Mouse (Mus musculus): ENCODE results near the gene Tmem123. TPM values are rescaled to one million over a fixed set of nuclear protein-coding genes. Genes with fewer than 3 reads are reported as not detected.

The Tmem123 gene
- polyA plus RNA-seq, 1 experiment from 2014 or later: 101 TPM

DNA sequence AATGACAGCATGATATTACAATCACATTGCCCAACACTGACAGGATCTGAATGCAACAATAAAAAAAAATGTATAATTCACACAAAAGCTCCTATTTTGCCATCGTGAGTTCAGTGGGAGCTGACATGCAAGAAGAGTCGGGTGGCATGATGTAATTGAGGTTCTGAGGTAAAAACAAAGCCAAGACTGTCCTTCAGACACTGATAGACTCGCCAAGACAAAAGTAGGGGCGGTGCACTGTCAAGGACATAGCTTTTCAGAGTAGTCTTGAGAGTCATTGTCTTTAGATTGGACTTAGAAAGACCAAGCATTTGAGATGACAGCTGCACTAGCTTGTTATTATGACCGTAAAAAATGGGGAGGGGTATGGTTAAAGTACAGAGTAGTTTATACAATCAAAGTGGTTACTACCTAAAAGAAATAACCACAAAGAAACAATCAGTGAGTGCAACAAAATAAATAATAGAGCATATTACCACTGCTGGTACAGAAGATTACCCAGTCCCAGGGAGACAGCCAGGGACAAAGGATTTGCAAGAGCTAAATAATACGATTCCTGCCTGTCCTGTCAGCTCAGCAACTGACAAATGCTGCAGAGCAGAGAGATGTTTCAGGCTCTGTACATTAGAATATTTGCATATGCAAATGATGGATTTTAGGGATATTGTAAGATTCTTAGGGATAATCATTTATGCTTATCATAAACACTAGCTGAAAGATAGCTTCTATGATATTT, 32.5 kb downstream of the Tmem123 start:
- Histone ChIP-seq H3K36me3 (ENCODE audit: insufficient read depth, low read length) (peaks cover 16% of the 10 kb centered on the region; the same call in 1 of the 2 replicates), H3K9me3 (ENCODE audit: low read length) (no peaks in the 10 kb centered on the region), H3K27me3 (ENCODE audit: insufficient read depth, low read length) (no peaks in the 10 kb centered on the region), H3K4me3 (ENCODE audit: low read length) (no peak overlapping the region), H3K4me1 (ENCODE audit: insufficient read depth, low read length) (no peaks in the 10 kb centered on the region), H3K27ac (ENCODE audit: low read length) (no peak overlapping the region), H3K9ac (replicated peaks; ENCODE audit: low read length) (no peak overlapping the region), H3K4me2 (replicated peaks; ENCODE audit: low read depth, low read length) (no peak overlapping the region)
- WGBS: 82% methylated on average over 6 of the region's 6 CpGs
- no peak for ATAC-seq (ENCODE audit: low FRiP score, low TSS enrichment)

DNA sequence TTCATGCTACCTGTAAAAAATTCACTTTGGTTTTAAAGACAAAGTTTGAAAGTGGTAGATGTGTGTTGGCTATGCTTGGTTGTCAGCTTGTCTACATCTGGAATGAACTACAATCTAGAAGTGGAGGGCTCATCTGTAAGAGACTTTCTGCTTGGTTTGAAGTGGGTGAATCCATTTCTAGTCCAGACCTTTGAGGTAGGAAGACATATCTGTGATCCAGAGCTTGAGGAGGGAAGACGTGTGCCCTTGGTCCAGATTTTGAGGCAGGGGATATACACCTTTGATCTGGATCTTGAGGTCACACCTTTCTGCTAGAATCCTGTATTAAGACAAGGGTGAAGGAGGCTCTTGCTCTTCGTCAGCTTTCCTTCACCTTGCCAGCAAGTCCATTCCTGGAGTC, 33.7 kb downstream of the Tmem123 start:
- Histone ChIP-seq H3K4me3 (ENCODE audit: low read length) (no peak overlapping the region), H3K9ac (replicated peaks; ENCODE audit: low read length) (no peak overlapping the region), H3K27ac (ENCODE audit: low read length) (no peak overlapping the region), H3K27me3 (ENCODE audit: insufficient read depth, low read length) (no peaks in the 10 kb centered on the region), H3K36me3 (ENCODE audit: insufficient read depth, low read length) (peaks cover 10% of the 10 kb centered on the region; the same call in 1 of the 2 replicates), H3K4me1 (ENCODE audit: insufficient read depth, low read length) (no peaks in the 10 kb centered on the region), H3K9me3 (ENCODE audit: low read length) (no peaks in the 10 kb centered on the region), H3K4me2 (replicated peaks; ENCODE audit: low read depth, low read length) (no peak overlapping the region)
- 90% methylated on average over 2 of the region's 2 CpGs for WGBS
- no peak for ATAC-seq (ENCODE audit: low FRiP score, low TSS enrichment)

DNA sequence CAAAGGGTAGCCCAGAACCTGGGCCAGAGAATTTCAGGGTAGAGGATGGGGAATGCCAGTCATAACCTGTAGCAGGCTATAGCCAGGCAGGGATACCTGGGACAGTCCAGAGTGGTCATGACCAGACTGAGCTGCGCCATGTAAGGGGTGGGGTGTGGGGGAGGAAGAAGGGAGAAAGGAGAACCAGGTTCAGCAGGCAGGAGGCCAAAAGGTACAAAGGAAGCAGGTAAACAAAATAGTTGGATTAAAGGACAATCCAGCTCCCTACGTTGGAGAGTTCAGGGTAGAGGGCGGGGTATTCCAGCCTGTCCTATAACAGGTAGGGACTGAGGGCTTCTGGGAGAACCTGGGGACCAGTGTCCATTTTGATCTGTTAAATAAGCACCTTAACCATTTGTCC, 34.7 kb downstream of the Tmem123 start:
- peak; percentile 71; the same call in 1 of the 2 replicates for ATAC-seq (ENCODE audit: low FRiP score, low TSS enrichment)
- Histone ChIP-seq H3K4me3 (ENCODE audit: low read length) (no peak overlapping the region), H3K9me3 (ENCODE audit: low read length) (no peaks in the 10 kb centered on the region), H3K4me2 (replicated peaks; ENCODE audit: low read depth, low read length) (no peak overlapping the region), H3K9ac (replicated peaks; ENCODE audit: low read length) (no peak overlapping the region), H3K27me3 (ENCODE audit: insufficient read depth, low read length) (no peaks in the 10 kb centered on the region), H3K36me3 (ENCODE audit: insufficient read depth, low read length) (peaks cover 7% of the 10 kb centered on the region; the same call in 1 of the 2 replicates), H3K4me1 (ENCODE audit: insufficient read depth, low read length) (no peaks in the 10 kb centered on the region), H3K27ac (ENCODE audit: low read length) (no peak overlapping the region)
- WGBS: 95% methylated on average over 3 of the region's 3 CpGs

DNA sequence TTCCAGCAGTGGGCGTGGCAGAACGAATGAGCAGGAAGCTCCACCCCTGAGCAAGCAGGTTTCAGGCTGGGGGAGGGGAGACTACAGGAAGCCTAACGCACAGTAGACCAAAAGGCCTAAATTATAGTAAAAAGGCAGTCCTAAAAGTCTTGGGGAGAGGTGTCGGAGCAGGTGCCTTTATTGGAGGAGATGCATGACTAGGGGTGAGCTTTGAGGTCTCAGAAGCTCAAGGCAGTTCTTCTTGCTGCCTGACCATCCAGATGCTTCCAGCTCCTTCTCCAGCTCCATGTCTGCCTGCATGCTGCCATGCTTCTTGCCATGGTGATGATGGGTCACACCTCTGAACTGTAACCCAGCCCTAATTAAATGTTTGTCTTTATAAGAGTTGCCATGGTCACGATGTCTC, 41.3 kb downstream of the Tmem123 start:
- H3K27ac ChIP-seq (ENCODE audit: low read length): no peak overlapping the region
- ATAC-seq (ENCODE audit: low FRiP score, low TSS enrichment): peak; percentile 35; the same call in 1 of the 2 replicates
- 0 out of 2 replicates have a peak, but pooled peaks cover 3% of the 10 kb centered on the region for H3K9me3 ChIP-seq (ENCODE audit: low read length)
- no peaks in the 10 kb centered on the region for H3K4me1 ChIP-seq (ENCODE audit: insufficient read depth, low read length)
- WGBS: 72% methylated on average over 3 of the region's 5 CpGs
- no peak overlapping the region for H3K4me2 ChIP-seq (replicated peaks; ENCODE audit: low read depth, low read length)
- no peaks in the 10 kb centered on the region for H3K27me3 ChIP-seq (ENCODE audit: insufficient read depth, low read length)
- no peak overlapping the region for H3K9ac ChIP-seq (replicated peaks; ENCODE audit: low read length)
- no peak overlapping the region for H3K4me3 ChIP-seq (ENCODE audit: low read length)
- H3K36me3 ChIP-seq (ENCODE audit: insufficient read depth, low read length): no peaks in the 10 kb centered on the region

DNA sequence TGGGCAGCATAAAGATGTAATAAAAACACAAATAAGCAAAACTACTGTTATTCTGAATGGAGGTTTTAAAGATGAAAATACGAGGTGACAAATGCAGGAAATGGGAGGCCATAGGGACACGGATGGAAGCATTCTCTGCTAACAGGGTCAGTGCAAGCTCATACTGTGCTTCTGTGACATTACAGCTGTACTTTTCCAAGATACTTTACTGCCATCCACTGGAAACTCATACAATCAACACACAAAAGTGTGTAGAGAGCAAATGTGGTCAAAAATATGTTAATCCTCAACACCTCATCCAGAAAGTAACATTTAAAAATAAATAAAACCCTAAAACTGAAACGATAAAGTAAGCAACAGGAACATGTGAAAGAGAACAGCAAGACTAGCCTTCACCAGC, 58.9 kb downstream of the Tmem123 start:
- H3K9ac ChIP-seq (replicated peaks; ENCODE audit: low read length): no peak overlapping the region
- no peak for ATAC-seq (ENCODE audit: low FRiP score, low TSS enrichment)
- no peak overlapping the region for H3K27ac ChIP-seq (ENCODE audit: low read length)
- WGBS: 62% methylated on average over 3 of the region's 3 CpGs
- no peaks in the 10 kb centered on the region for H3K9me3 ChIP-seq (ENCODE audit: low read length)
- peaks cover 33% of the 10 kb centered on the region for H3K36me3 ChIP-seq (ENCODE audit: insufficient read depth, low read length)
- H3K4me1 ChIP-seq (ENCODE audit: insufficient read depth, low read length): no peaks in the 10 kb centered on the region
- no peaks in the 10 kb centered on the region for H3K27me3 ChIP-seq (ENCODE audit: insufficient read depth, low read length)
- no peak overlapping the region for H3K4me2 ChIP-seq (replicated peaks; ENCODE audit: low read depth, low read length)
- H3K4me3 ChIP-seq (ENCODE audit: low read length): no peak overlapping the region

DNA sequence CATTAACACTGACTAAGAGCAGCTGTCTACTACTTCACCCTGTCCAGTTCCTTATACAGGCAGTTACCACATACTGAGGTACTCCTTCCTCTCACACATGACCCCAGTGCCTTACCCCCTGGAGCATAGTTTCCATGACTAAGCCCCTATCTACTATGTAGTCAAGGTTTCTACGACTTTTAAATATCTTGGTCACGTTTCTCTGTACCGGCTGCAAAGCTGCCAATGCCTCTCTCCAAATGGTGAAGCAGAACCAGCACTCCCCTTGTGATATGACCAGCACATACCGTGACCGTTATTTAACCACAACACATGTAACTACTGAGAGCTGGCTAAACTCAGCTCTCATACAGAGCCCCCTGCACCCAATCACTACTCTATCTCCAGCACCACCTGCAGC, 61.1 kb downstream of the Tmem123 start:
- WGBS: 91% methylated on average over 5 of the region's 5 CpGs
- Histone ChIP-seq H3K4me2 (replicated peaks; ENCODE audit: low read depth, low read length) (no peak overlapping the region), H3K9ac (replicated peaks; ENCODE audit: low read length) (no peak overlapping the region), H3K36me3 (ENCODE audit: insufficient read depth, low read length) (peaks cover 17% of the 10 kb centered on the region), H3K4me3 (ENCODE audit: low read length) (no peak overlapping the region), H3K27ac (ENCODE audit: low read length) (no peak overlapping the region), H3K4me1 (ENCODE audit: insufficient read depth, low read length) (peaks cover 2% of the 10 kb centered on the region; the same call in 1 of the 2 replicates), H3K9me3 (ENCODE audit: low read length) (no peaks in the 10 kb centered on the region), H3K27me3 (ENCODE audit: insufficient read depth, low read length) (no peaks in the 10 kb centered on the region)
- no peak for ATAC-seq (ENCODE audit: low FRiP score, low TSS enrichment)

DNA sequence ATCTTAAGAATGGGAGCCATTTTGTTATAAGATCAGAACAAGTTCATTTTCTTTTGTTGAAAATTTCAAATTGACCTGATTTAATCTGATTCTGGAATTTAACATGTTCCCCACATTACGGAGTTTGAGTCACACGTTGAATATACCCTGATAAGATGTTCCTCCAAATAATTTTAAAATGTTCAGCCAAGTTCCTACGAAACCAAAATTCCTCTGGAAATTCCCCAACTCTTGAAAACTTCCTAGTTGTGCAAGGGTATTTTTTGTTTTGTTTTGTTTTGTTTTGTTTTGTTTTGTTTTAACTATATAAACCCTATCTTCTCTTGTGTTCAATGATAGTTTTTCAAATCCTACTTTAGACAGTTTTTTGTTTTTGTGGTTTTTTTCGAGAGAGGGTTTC, 64.9 kb downstream of the Tmem123 start:
- Histone ChIP-seq H3K4me1 (ENCODE audit: insufficient read depth, low read length) (peaks cover 11% of the 10 kb centered on the region; the same call in 1 of the 2 replicates), H3K36me3 (ENCODE audit: insufficient read depth, low read length) (peaks cover 9% of the 10 kb centered on the region), H3K4me2 (replicated peaks; ENCODE audit: low read depth, low read length) (no peak overlapping the region), H3K27ac (ENCODE audit: low read length) (no peak overlapping the region), H3K27me3 (ENCODE audit: insufficient read depth, low read length) (no peaks in the 10 kb centered on the region), H3K9me3 (ENCODE audit: low read length) (no peaks in the 10 kb centered on the region), H3K4me3 (ENCODE audit: low read length) (no peak overlapping the region), H3K9ac (replicated peaks; ENCODE audit: low read length) (no peak overlapping the region)
- no peak for ATAC-seq (ENCODE audit: low FRiP score, low TSS enrichment)
- WGBS: 93% methylated on average over 4 of the region's 4 CpGs

DNA sequence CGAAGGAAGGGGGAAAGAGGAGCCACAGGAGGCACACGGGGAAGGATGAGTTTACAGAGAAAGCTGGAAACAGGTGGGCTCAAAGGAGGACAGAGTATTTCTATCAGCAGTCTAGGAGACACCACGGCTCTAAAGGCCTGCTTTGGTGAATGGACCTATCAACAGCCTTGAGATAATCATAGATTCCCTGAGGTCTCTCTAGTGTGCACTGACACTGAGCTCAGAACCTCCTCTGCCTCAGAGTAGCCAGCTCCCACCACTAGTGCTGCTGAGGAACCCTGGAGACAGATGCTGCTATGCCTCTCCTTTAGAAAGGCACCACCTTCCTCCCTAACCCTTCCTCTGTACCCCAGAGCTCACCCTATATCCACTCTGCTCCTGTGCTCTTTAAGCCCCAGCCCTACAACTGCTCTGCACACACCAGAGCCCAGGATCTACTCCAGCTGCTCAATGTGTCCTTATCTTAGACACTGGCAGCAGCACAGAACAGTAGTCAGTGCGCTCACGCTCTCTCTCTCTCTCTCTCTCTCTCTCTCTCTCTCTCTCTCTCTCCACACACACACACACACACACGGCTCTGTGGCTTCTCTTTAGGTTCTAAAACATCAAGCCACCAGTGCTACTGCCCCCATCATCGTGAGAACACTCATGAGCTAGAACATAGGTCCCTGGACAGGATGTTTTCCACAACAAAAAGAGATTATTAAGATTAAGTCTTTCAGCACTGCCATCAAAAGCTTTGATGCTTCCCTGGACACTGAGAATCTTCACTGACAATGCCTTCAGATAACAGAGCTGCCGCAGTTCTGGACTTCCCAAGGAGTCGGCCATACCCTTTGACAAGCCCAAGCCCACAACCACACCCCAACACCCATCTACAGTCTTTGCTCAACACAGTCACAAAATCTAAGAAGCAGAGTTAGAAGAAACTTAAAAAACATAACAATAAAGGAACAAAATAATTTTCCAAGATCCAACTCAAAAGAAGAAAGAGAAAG, 66.0 kb downstream of the Tmem123 start:
- WGBS: 80% methylated on average over 9 of the region's 9 CpGs
- 0 out of 2 replicates have a peak, but pooled peaks have one; percentile 39 for ATAC-seq (ENCODE audit: low FRiP score, low TSS enrichment)
- Histone ChIP-seq H3K4me2 (replicated peaks; ENCODE audit: low read depth, low read length) (no peak overlapping the region), H3K27ac (ENCODE audit: low read length) (no peak overlapping the region), H3K36me3 (ENCODE audit: insufficient read depth, low read length) (peaks cover 10% of the 10 kb centered on the region), H3K4me3 (ENCODE audit: low read length) (no peak overlapping the region), H3K9ac (replicated peaks; ENCODE audit: low read length) (no peak overlapping the region), H3K9me3 (ENCODE audit: low read length) (no peaks in the 10 kb centered on the region), H3K4me1 (ENCODE audit: insufficient read depth, low read length) (peaks cover 14% of the 10 kb centered on the region; the same call in 1 of the 2 replicates), H3K27me3 (ENCODE audit: insufficient read depth, low read length) (no peaks in the 10 kb centered on the region)

DNA sequence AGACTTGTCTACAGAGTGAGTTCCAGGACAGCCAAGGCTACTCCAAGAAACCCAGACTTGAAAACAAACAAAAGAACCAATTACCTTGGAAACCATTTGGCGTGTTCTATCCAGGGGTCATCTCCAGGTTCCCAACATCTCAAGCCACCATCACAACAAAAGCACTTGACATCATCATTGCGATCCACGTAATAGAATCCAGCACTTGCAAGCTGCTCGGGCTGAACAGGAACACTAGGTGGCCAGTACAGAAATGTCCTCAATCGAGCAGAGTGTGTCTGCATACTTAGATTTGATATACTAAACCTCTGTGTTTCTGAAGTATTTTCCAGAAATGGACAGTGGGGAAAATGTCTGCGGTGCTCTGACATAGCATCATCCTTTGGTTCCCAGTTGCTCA, 69.6 kb downstream of the Tmem123 start:
- Histone ChIP-seq H3K27ac (ENCODE audit: low read length) (no peak overlapping the region), H3K36me3 (ENCODE audit: insufficient read depth, low read length) (peaks cover 10% of the 10 kb centered on the region), H3K4me3 (ENCODE audit: low read length) (0 out of 2 replicates have a peak overlapping the region, but pooled peaks have one; percentile 3), H3K9me3 (ENCODE audit: low read length) (no peaks in the 10 kb centered on the region), H3K9ac (replicated peaks; ENCODE audit: low read length) (no peak overlapping the region), H3K4me2 (replicated peaks; ENCODE audit: low read depth, low read length) (peak overlapping the region; percentile 35), H3K27me3 (ENCODE audit: insufficient read depth, low read length) (no peaks in the 10 kb centered on the region), H3K4me1 (ENCODE audit: insufficient read depth, low read length) (peaks cover 24% of the 10 kb centered on the region; the same call in 1 of the 2 replicates)
- no peak for ATAC-seq (ENCODE audit: low FRiP score, low TSS enrichment)
- 77% methylated on average over 6 of the region's 6 CpGs for WGBS
